Mouse (Mus musculus): ENCODE results near the gene Smim13. TPM values are rescaled to one million over a fixed set of nuclear protein-coding genes. Genes with fewer than 3 reads are reported as not detected.
"Not testable (repeated sequence)": the region's sequence is repeated elsewhere in the genome, so short reads cannot be mapped to it uniquely, and the experiment has no call there.

Gene Smim13
- total RNA-seq, 2 experiments from 2014 or later, result 140 to 147 TPM

DNA sequence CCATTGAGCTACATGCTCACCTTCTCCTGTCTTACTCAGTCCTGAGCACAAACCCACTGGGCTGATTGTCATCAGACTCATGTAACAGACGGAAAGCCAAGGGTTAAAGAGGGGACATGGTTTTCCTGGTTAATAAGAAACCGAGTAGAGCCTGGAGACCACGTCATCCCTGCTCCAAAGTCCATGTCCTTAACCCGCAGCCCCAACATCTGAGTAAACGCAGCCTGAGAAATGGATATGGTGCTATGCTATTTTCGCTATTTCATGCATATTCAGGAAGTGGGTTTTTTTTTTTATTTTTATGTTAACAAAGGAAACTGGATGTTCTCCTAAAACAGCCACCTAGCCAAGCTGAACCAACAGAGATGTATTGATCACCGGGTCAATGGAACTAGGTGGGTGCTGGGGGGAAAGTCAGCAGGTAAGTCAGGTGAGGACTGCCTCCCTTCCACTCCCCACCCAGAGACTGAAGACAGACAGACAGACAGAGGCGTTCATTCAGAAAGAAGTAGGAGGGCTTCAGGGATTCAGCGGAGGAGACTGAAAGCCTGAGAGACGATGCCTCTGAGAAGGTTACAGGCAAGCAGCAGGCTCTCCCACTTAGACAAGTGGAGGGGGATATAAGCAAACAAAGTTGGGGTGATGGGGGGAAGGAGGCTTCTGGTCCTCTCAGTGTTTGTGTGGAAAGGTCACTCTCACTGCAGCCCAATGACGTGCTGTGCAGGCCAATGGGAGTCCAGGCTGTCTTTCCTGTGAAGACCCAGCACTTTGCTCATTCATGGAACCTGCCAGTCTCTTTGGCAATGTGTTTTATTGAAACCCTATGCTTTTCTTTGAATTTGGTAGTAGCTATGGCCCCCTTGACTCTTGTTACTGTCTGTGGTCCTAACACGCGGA, 13.6 kb upstream of the Smim13 start:
- no peak for DNase-seq (ENCODE audit: low spot score in 2 of 2)

DNA sequence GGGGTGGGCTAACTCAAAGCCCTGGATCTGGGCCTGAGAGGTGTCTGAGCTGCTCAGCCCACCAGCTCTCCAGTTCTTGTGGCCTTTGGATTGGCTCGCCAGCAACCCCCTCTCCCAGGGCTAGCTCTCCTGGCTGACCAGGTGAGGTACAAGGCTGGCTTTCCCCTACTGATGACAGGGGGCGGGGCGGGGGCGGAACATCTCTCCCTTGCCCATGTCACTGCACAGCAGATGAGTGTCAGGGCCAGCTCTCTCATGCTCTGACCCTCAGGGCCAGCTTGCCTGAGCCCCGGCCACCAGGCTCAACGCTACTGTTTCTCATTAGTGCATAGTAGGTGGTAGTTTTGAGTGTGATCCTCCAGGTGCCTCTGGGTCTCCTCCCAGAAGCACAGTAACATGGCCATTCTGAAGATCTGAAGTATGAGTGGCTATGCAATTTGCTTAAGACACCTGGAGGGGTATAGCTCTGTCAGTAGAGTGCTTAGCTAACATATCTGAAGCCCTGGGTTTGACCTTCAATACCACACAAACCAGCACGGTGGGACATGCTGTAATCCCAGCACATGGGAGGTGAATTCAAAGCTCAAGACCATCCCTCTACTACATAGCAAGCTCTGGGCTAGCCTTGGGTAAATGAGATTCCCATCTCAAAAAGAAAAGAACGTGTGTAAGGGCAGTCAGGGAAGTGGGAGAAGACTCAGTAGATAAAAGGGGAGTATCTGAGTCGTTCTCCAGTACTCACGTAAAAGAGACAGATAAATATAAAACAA, 11.4 kb upstream of the Smim13 start:
- no peak for DNase-seq (ENCODE audit: low spot score in 2 of 2)

DNA sequence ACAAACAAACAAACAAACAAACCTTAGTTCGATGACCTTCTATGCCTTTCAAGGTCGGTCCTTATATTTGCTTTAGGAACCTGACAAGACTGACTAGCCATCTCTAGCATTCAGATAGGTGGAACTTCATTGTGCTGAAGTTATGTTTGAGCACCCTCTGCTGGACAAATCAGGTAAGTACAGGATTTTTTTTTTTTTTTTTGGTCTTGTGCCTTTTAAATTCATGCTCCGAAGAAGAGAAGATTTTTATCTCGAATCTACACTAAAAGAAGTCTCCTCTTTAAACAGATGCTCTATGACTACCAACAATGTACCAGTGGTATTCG, 10.9 kb upstream of the Smim13 start:
- peak in 1 of 2 experiments; percentile 57 for DNase-seq (ENCODE audit: low spot score in 2 of 2)

DNA sequence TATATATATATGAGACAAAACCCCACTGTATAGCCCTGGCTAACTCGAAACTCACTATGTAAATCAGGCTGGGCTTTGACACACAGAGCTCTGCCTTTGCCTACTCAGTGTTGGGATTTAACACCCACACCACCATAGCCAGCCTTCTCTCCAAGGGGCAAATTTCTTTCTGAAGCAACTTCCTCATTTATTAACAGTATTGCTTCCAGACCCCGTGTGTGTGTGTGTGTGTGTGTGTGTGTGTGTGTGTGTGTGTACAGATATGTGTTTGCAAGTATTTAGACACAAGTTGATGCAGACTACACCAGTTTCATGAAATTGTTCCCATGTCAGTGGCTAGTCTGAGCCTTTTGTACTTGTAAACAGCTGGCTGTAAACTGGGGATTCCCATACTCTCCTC, 8.1 kb upstream of the Smim13 start:
- no peak for DNase-seq (ENCODE audit: low spot score in 2 of 2)

DNA sequence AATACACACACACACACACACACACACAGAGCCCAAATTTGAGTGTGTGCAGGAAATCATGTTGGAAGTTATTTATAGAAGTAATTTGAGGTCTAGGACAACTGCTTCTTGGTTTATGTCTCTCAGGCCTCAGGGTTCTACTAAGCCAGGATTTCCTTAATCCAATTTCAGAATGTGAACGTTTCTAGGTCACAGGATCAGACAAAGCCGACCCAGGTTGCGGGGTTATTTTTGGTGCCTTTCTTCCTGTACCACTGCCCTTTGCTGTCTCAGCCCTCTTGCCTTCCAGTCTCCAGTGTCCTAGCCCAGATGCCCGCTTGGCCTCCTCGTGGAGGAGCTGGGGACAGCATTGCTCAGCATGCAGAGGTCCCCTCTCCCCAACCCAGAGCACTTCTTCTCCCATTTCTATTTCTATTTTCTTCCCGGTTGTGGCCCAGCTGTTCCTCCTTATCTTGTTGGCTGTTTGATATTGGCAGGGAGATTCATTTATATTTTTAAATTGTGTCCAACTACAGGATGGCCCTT, 5.3 kb upstream of the Smim13 start:
- DNase-seq (ENCODE audit: low spot score in 2 of 2), result no peak

DNA sequence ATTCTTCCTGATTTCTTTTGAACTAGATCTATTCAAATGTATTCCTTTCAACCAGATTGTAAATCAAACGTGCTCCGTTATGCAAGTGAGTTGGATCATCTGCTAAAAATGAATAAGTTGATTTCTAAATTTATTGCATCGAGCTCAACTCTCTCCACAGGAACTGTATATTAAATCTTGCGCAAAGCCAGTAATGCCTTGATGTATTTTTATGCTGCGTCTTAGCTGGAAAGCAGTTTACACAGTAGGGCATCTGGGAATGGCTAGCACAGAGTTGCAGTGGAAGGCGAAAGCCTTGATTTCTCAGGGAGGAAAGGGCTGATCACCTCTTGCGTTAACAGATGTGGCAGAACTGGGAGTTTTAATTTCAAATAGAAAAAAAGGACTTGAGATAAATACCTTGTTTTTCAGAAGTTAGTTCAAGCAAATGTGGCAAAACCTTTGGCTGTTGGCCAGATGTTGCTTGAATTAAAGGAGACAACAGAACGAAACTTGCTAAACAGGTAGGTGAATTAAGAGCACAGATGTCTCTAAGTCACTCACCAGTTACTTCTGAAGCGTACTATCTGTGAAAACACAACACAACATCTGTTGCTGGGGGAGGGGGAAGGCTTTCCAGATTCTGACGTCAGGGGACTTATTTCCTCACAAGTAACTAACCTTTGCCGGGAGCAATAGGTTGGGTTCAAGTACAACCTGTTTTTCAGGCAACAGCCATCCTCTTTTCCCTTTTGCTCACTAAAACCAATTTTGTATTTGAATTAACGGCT, 708 bp upstream of the Smim13 start:
- DNase-seq (ENCODE audit: low spot score in 2 of 2), result no peak

DNA sequence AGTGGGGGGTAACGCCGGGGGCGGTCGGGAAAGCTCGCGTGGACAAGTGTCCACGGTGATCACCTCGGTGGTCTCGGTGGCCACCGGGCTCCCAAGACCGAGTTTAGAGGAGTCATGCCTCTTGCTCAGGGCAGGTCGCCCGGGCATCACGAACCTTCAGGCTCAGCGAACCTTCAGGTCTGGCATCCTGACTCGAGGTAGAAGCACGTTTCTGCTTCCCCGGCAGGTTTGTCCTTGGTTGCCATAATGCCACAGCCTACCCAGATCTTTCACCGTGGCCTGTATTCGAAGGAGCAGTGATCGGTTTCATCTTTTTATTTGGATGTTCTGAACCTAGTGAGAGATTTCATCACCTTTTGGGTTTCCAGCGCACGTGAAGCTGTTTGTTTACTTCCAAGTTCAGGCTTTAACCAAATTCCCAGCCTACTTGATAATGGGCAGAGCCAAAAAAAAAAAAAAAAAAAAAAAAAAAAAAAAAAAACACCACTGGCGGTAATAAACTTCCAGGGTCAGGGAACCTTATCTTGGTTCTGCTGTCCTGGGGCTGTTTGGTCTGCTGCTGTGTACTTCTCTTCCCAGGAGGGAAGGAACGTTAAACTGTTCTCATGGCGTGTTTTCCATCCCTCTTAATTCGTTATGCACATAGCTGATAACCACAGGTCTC, 806 bp downstream of the Smim13 start:
- DNase-seq (ENCODE audit: low spot score in 2 of 2), result peak; percentile 16 to 41

DNA sequence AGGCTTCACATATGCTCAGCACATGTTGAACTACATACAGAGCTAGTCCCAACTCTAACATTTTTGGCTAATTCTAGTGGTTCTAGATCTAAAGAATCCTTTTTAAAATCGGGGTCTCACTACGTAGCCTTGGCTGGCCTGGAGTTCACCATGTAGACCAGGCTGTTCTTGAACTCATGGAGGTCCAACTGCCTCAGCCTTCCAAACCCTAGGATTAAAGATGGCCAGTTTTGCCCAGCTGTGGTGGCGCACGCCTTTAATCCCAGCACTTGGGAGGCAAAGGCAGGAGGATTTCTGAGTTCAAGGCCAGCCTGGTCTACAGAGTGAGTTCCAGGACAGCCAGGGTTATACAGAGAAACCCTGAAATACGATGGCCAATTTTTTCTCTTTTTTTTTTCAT, 1.6 kb downstream of the Smim13 start:
- DNase-seq (ENCODE audit: low spot score in 2 of 2), result not testable (repeated sequence)

DNA sequence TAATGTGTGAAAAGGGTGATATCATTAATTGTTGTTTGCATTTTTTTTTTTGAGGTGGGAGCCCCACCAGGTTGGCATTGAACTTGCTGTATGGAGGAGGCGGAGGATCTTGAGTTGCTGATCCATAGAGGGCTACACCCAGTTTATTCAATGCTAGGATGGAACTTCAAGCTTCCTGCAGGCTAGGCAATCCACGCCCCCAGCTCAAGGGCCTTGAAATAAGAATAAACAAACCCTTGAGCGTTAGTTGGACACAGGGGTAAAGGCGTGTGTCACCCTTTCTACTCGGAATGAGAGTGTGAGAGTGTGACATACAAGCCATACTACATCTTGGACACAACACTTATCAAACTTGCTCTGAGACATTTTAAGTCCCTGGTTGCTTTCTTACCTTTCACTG, 2.0 kb downstream of the Smim13 start:
- DNase-seq (ENCODE audit: low spot score in 2 of 2), result no peak

DNA sequence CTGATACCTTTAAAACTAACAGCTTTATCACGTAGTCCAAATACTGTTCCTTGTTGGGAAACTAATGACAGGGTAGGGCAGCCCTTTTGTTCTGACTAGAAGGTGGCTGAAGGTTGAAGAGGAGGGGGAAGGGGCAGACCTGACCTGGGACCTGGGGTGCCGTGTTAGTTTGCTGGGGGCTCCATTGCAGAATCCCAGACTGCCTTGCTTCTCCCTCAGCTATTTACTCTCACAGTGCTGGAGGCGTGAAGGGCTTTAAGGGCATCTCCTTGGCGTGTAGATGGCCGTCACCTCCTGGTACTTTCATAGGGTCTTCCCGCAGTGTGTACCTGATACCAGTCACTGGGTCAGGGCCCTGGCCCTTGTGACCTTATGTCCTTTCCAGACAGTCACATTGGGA, 2.5 kb downstream of the Smim13 start:
- DNase-seq (ENCODE audit: low spot score in 2 of 2), result no peak

DNA sequence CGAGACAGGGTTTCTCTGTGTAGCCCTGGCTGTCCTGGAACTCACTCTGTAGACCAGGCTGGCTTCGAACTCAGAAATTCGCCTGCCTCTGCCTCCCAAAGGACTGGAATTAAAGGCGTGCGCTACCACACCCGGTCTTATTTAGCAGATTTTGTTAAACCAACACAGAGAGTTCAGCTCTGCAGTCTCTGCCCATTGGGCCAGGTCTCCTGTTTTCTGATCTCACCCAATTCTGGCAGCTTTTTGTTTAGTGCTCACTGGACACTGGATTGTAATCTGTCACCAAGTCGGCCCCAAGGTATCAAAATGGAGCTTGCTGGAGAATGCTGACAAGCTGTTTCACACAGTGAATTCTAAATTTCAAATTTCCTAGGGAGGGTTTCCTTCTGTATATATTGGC, 3.1 kb downstream of the Smim13 start:
- DNase-seq (ENCODE audit: low spot score in 2 of 2), result no peak

DNA sequence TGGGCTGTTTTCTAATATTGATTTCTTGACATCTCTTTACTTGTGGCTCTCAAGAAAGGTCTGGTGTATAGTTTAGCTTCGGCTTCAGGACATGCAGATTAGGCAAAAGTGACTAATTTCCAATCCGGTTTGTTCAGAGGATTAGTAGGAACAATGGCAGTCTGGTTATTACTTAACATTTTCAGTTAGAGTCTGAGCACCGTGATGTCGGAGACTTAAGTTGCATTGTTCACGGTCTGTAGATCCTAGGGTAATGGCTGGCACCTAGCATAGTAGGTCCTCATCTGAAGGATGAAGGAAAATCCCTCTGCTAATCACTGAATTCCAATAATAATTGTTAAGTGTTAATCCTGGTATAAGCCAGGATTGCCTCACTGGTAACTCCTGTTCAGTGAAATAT, 6.5 kb downstream of the Smim13 start:
- DNase-seq (ENCODE audit: low spot score in 2 of 2), result no peak

DNA sequence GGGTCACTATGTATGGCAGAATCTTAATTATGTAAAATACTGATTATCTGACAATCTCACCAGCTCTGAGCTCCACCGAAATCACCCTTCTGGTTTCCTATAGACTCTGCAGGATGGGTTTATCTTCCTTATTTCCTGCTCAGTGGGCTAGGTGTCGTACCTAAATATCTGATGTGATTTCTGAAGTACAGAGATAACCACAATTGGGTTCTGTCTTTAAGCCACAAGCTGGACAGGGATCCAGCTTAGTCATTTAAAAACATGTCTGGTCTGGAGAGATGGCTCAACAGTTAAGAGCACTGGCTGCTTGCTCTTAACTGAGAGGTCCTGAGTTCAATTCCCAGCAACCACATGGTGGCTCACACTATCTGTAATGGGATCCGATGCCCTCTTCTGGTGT, 7.3 kb downstream of the Smim13 start:
- no peak for DNase-seq (ENCODE audit: low spot score in 2 of 2)

DNA sequence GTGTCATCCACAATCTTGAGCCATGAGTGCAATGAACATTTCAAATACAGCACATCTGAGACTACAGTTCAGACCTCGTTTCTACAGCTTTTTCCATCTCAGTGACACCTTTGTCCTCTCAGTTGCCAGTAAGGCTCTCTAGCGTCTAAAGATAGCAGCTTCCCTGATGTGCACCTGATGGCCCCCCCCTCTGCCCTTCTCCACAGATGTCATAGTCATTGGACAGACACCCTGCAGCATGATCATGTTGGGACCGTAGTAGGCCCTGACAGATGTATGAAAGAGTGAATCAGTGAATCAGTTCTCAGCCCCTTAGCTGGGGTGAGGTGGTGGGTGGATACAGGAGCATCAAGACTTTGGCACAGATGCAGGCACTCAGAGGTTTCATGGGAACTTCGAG, 8.2 kb downstream of the Smim13 start:
- no peak for DNase-seq (ENCODE audit: low spot score in 2 of 2)

DNA sequence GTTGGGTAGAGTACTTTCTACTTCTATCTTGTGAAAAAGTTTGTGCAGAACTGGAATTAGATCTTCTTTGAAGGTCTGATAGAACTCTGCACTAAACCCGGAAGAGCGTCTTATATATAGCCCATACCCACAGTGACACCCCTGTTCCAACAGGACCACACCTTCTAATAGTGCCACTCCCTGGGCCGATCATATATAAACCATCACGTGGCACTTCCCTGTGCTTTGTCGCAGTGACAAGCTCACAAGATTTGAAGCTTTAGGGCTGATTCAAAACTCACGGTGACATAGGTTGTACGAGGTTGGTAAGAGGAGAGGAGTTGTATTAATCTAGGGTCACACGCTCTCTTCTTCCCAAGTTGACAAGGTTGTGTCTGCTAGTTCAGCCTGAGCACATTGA, 12.0 kb downstream of the Smim13 start:
- DNase-seq (ENCODE audit: low spot score in 2 of 2), result not testable (repeated sequence)

DNA sequence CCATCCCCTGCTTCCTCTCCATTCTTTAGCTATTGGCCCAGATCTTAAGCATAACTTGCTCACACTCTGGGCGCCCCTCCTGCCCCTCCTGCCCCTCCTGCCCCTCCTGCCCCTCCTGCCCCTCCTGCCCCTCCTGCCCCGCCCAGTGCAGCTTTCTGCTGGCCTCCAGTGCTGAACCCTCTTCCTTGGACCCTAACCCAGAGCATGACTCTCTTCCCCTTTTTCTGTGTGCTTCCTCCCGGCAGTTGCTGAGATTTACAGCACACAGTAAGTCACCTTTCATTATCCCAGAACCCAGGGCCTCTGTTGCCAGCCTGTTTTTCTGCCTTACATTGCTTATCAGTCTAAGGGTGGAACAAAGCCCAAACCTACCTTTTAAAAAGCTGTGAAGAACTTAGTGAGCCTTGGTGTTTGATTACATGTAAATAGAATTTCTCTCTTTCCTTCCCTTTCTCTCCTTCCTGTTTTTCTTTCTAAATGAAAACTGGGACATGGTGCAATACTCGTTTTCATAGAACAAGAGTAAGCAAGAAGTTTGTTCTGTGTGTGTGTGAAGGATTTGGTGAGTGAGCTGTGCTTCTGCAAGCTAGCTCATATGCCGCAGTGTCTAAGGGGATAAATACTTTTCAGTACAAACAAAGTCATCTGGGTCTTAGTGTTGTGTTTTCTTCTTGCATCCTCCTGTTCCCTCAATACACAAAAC, 13.8 kb downstream of the Smim13 start:
- DNase-seq (ENCODE audit: low spot score in 2 of 2), result no peak

DNA sequence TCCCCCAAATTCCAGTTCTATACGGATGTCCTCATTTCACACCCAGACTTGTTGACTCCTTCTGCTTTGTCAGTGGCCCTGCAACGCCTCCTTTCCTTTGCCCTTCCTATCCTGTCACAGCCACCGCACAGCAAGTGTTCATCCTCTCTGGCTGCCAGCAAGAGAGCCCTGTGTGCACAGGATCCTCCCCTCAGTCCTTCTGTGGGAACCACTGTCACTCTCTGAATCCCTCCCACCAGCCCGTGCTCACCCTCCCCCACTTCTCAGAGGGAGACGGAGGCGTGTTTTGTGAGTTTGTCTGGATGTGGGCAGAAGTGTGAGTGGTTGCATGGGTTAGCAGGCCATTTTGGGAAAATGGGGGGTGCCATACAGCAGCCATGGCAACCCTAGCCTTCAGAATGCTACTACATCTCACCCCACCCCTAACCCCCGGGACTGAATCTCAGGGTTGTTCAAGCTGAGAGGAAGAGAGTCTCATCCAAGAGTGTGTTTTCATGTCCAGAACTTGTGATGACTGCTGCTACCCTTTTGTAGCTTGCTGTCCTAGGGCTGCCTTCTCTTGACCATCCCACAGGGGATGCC, 18.3 kb downstream of the Smim13 start:
- peak; percentile 42 to 53 for DNase-seq (ENCODE audit: low spot score in 2 of 2)

DNA sequence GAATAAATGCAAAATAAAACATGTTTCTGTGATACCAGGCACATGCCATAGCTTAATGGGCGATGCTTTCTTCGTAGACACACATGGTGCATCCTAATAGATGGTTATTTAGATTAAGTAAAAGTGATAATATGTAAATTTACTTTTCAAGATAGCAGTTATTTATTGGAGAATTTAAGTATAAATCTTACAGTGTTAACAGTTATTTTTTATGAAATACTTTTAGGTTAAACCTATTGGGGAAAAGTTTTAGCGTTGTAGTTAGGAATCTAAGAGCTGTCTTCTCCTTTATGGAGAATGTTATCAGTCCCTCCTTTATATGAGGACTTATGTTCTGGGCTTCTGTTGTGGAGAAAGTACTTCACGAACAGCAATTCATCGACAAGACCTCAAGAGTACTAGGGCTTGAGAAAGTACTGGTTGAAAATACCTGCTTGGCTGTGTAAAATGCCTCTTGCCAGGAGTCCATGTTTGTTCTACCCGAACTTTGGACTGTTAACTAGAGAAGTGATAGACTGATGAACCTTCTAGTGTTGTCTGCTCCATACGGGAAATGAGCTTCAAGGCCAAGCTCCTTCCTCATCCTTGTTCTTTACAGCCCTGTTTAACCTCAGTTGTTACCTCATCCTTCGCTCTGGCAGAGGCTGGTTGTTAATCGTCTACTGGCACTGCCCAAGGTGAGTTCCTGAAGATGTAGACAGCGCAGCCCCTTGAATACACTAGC, 24.4 kb downstream of the Smim13 start, which contains the start of gene Gm17364:
Gm17364 (minus strand) TSS at position 51 of the 724 bp plus-strand sequence.
- DNase-seq (ENCODE audit: low spot score in 2 of 2), result no peak

DNA sequence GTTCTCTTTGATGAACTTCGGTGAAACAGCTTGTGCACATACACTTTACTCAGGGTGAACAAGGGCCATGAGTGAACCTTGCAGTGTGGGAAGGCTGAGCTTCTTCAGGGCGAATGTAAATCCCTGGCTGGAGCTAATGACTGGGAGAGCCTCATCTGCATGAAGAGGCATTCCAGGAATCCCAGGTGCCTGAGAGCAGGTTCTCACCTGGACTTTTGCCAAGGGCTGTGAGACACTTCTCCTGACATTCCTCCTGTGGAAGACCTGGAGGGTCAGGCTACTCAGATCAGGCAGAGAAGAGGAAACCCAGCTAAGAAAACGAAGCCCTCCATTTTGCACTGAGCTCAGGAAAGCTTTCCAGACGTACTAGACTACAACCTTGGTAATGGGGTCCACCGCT, 31.1 kb downstream of the Smim13 start:
- no peak for DNase-seq (ENCODE audit: low spot score in 2 of 2)
